Mouse (Mus musculus): Measurements from ENCODE around the gene Fnbp1. TPM values are rescaled to one million over a fixed set of nuclear protein-coding genes. Genes with fewer than 3 reads are reported as not detected.
"Not testable (repeated sequence)": the region's sequence is repeated elsewhere in the genome, so short reads cannot be mapped to it uniquely, and the experiment has no call there.

The Fnbp1 gene
- 18.3 and 21.0 TPM in 2 replicates for polyA plus RNA-seq (2014; fragmentation: Nextera tagmentation; extraction: Ambion mirVana)

- Histone ChIP-seq H3K4me3 (replicated peaks; ENCODE audit: low read depth, low read length) (peak within 1 kb of the TSS; percentile 78), H3K4me2 (ENCODE audit: low read length) (peak within 1 kb of the TSS; percentile 88), H3K4me1 (ENCODE audit: control insufficient read depth, insufficient read depth, low read length) (peaks cover 12% of the 10 kb centered on the region), H3K27ac (replicated peaks; ENCODE audit: low read depth, low read length) (peak within 1 kb of the TSS; percentile 86), H3K9ac (replicated peaks; ENCODE audit: low read length) (peak within 1 kb of the TSS; percentile 85), H3K9me3 (ENCODE audit: control insufficient read depth, low read length) (no peaks in the 10 kb centered on the region), H3K36me3 (ENCODE audit: control insufficient read depth, insufficient read depth, low read length) (peaks cover 13% of the 10 kb centered on the region), H3K27me3 (ENCODE audit: control insufficient read depth, insufficient read depth, low read length) (peaks cover 5% of the 10 kb centered on the region; the same call in 1 of the 2 replicates)
- DNase-seq (peak; percentile 92), ATAC-seq (ENCODE audit: low FRiP score, low TSS enrichment) (peak; percentile 91)
- WGBS: under 1% methylated on average over 59 of the region's 59 CpGs
These were observed at the start of gene Fnbp1 for GRCm38 (mm10) chr2:31141867-31142454. Gene Fnbp1 (minus strand): TSS chr2:31142008.

- no peak overlapping the region for H3K4me3 ChIP-seq (replicated peaks; ENCODE audit: low read depth, low read length)
- H3K27me3 ChIP-seq (ENCODE audit: control insufficient read depth, insufficient read depth, low read length): no peaks in the 10 kb centered on the region
- no peaks in the 10 kb centered on the region for H3K4me1 ChIP-seq (ENCODE audit: control insufficient read depth, insufficient read depth, low read length)
- no peak overlapping the region for H3K9ac ChIP-seq (replicated peaks; ENCODE audit: low read length)
- peaks cover 83% of the 10 kb centered on the region for H3K36me3 ChIP-seq (ENCODE audit: control insufficient read depth, insufficient read depth, low read length)
- ATAC-seq (ENCODE audit: low FRiP score, low TSS enrichment) (no peak), DNase-seq (no peak)
- H3K4me2 ChIP-seq (ENCODE audit: low read length): no peak overlapping the region
- WGBS: 97% methylated on average over 3 of the region's 3 CpGs
- no peak overlapping the region for H3K27ac ChIP-seq (replicated peaks; ENCODE audit: low read depth, low read length)
- H3K9me3 ChIP-seq (ENCODE audit: control insufficient read depth, low read length): no peaks in the 10 kb centered on the region
These were observed 47.8 kb upstream of the Fnbp1 start for GRCm38 (mm10) chr2:31189654-31190053.

DNA sequence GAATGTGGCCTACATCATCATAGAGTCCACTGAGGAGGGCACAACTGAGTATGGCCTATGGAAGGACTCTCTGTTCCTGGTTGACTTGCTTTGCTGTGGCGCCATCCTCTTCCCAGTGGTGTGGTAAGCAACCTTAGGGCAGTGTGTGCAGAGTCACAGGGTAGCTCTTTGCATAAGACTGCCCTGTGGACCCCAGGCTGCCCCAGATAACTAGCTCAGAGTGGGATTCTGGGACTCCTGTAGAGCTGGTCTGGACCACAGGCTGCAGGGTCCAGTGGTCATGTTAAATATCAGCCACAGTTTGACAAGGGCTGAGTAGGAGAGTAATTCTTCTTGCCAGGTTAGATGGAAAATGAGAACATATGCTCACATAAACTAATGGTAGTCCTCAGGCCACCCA, 46.9 kb upstream of the Fnbp1 start:
- 100% methylated on average over 1 of the region's 1 CpGs for WGBS
- Histone ChIP-seq H3K27ac (replicated peaks; ENCODE audit: low read depth, low read length) (no peak overlapping the region), H3K9me3 (ENCODE audit: control insufficient read depth, low read length) (no peaks in the 10 kb centered on the region), H3K27me3 (ENCODE audit: control insufficient read depth, insufficient read depth, low read length) (no peaks in the 10 kb centered on the region), H3K9ac (replicated peaks; ENCODE audit: low read length) (no peak overlapping the region), H3K4me1 (ENCODE audit: control insufficient read depth, insufficient read depth, low read length) (no peaks in the 10 kb centered on the region), H3K4me2 (ENCODE audit: low read length) (no peak overlapping the region), H3K36me3 (ENCODE audit: control insufficient read depth, insufficient read depth, low read length) (peaks cover 91% of the 10 kb centered on the region), H3K4me3 (replicated peaks; ENCODE audit: low read depth, low read length) (no peak overlapping the region)
- no peak for DNase-seq
- no peak for ATAC-seq (ENCODE audit: low FRiP score, low TSS enrichment)

- peaks cover 91% of the 10 kb centered on the region for H3K36me3 ChIP-seq (ENCODE audit: control insufficient read depth, insufficient read depth, low read length)
- no peaks in the 10 kb centered on the region for H3K27me3 ChIP-seq (ENCODE audit: control insufficient read depth, insufficient read depth, low read length)
- H3K4me3 ChIP-seq (replicated peaks; ENCODE audit: low read depth, low read length): no peak overlapping the region
- whole genome bisulfite sequencing: 97% methylated on average over 1 of the region's 1 CpGs
- no peaks in the 10 kb centered on the region for H3K9me3 ChIP-seq (ENCODE audit: control insufficient read depth, low read length)
- no peak for ATAC-seq (ENCODE audit: low FRiP score, low TSS enrichment)
- H3K27ac ChIP-seq (replicated peaks; ENCODE audit: low read depth, low read length): no peak overlapping the region
- no peak overlapping the region for H3K9ac ChIP-seq (replicated peaks; ENCODE audit: low read length)
- DNase-seq: no peak
- no peak overlapping the region for H3K4me2 ChIP-seq (ENCODE audit: low read length)
- H3K4me1 ChIP-seq (ENCODE audit: control insufficient read depth, insufficient read depth, low read length): no peaks in the 10 kb centered on the region
These were observed 42.0 kb upstream of the Fnbp1 start for GRCm38 (mm10) chr2:31183830-31184229.

- H3K27me3 ChIP-seq (ENCODE audit: control insufficient read depth, insufficient read depth, low read length): no peaks in the 10 kb centered on the region
- H3K9ac ChIP-seq (replicated peaks; ENCODE audit: low read length): no peak overlapping the region
- no peak overlapping the region for H3K27ac ChIP-seq (replicated peaks; ENCODE audit: low read depth, low read length)
- no peak overlapping the region for H3K4me2 ChIP-seq (ENCODE audit: low read length)
- H3K4me1 ChIP-seq (ENCODE audit: control insufficient read depth, insufficient read depth, low read length): no peaks in the 10 kb centered on the region
- WGBS: 95% methylated on average over 6 of the region's 6 CpGs
- H3K36me3 ChIP-seq (ENCODE audit: control insufficient read depth, insufficient read depth, low read length): peaks cover 93% of the 10 kb centered on the region
- no peak overlapping the region for H3K4me3 ChIP-seq (replicated peaks; ENCODE audit: low read depth, low read length)
- ATAC-seq (ENCODE audit: low FRiP score, low TSS enrichment): no peak
- no peak for DNase-seq
- no peaks in the 10 kb centered on the region for H3K9me3 ChIP-seq (ENCODE audit: control insufficient read depth, low read length)
These were observed 41.0 kb upstream of the Fnbp1 start for GRCm38 (mm10) chr2:31182786-31183330.

DNA sequence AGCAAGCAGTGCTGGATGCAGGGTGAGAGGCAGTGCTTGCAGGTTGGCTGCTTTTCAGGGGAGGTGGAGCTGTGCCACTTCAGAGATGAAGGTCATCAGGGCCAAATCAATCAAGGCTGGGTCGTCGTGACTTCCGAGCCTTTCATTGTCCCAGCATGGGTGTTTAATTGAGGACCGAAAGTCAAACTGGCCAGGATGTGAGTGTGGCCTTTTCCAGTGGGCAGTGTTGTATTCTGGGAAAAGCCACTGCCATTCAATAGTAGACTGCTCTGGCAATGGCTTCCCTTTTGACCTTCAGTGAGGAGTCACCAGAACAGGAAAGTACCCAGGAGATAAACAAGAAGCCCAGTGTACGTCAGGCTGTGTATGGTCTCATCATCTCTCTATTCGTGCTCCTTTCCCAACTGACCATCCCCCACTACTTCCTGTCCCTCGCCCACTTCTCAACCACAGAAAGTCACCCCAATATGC, 38.3 kb upstream of the Fnbp1 start:
- WGBS: 84% methylated on average over 7 of the region's 7 CpGs
- no peak for ATAC-seq (ENCODE audit: low FRiP score, low TSS enrichment)
- H3K36me3 ChIP-seq (ENCODE audit: control insufficient read depth, insufficient read depth, low read length): peaks cover 95% of the 10 kb centered on the region

DNA sequence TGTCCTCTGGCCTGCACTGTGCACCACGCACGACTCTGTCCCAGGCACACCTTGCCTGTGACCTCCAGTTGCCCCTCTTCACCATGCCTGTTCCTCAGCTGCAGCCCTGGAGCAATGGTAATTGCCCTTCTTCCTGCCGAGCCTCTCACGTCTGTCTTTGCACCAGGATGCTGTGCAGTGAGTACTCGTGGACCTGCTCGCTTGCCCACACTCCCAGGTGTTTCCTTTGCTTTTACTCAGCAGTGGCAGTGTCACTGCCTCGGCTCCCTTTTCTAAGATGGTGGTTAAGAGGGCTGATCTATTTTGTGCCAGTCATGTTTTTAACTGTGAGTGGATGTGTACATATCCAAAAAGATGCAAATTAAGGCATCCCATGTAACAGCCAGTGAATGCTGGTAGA, 37.7 kb upstream of the Fnbp1 start:
- no peaks in the 10 kb centered on the region for H3K9me3 ChIP-seq (ENCODE audit: control insufficient read depth, low read length)
- no peaks in the 10 kb centered on the region for H3K27me3 ChIP-seq (ENCODE audit: control insufficient read depth, insufficient read depth, low read length)
- 92% methylated on average over 7 of the region's 7 CpGs for WGBS
- no peak overlapping the region for H3K4me2 ChIP-seq (ENCODE audit: low read length)
- no peaks in the 10 kb centered on the region for H3K4me1 ChIP-seq (ENCODE audit: control insufficient read depth, insufficient read depth, low read length)
- ATAC-seq (ENCODE audit: low FRiP score, low TSS enrichment) (no peak), DNase-seq (no peak)
- peaks cover 94% of the 10 kb centered on the region for H3K36me3 ChIP-seq (ENCODE audit: control insufficient read depth, insufficient read depth, low read length)
- no peak overlapping the region for H3K4me3 ChIP-seq (replicated peaks; ENCODE audit: low read depth, low read length)
- no peak overlapping the region for H3K27ac ChIP-seq (replicated peaks; ENCODE audit: low read depth, low read length)
- no peak overlapping the region for H3K9ac ChIP-seq (replicated peaks; ENCODE audit: low read length)

More for the DNA sequence above, 38.3 kb upstream of the Fnbp1 start:
- no peak overlapping the region for H3K27ac ChIP-seq (replicated peaks; ENCODE audit: low read depth, low read length)
- H3K4me1 ChIP-seq (ENCODE audit: control insufficient read depth, insufficient read depth, low read length): no peaks in the 10 kb centered on the region
- H3K9ac ChIP-seq (replicated peaks; ENCODE audit: low read length): no peak overlapping the region
- no peak overlapping the region for H3K4me3 ChIP-seq (replicated peaks; ENCODE audit: low read depth, low read length)
- no peaks in the 10 kb centered on the region for H3K9me3 ChIP-seq (ENCODE audit: control insufficient read depth, low read length)
- no peaks in the 10 kb centered on the region for H3K27me3 ChIP-seq (ENCODE audit: control insufficient read depth, insufficient read depth, low read length)
- DNase-seq: no peak
- no peak overlapping the region for H3K4me2 ChIP-seq (ENCODE audit: low read length)

DNA sequence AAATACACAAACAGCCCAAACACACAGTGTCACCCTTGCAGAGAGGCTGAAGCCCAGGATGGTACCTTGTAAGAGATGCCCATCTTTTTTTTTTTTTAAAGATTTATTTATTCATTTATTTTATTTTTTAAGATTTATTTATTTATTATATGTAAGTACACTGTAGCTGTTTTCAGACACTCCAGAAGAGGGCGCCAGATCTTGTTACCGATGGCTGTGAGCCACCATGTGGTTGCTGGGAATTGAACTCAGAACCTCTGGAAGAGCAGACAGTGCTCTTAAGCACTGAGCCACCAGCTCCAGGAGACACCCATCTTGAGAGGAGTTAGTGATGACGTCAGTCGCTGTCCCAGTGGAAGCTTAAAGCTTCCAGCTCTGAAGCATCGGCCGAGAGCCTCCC, 36.8 kb upstream of the Fnbp1 start:
- peaks cover 94% of the 10 kb centered on the region for H3K36me3 ChIP-seq (ENCODE audit: control insufficient read depth, insufficient read depth, low read length)
- not testable (repeated sequence) for H3K4me1 ChIP-seq (ENCODE audit: control insufficient read depth, insufficient read depth, low read length); H3K4me2 ChIP-seq (ENCODE audit: low read length); ATAC-seq (ENCODE audit: low FRiP score, low TSS enrichment); DNase-seq; H3K4me3 ChIP-seq (replicated peaks; ENCODE audit: low read depth, low read length); H3K9ac ChIP-seq (replicated peaks; ENCODE audit: low read length); H3K27me3 ChIP-seq (ENCODE audit: control insufficient read depth, insufficient read depth, low read length); H3K9me3 ChIP-seq (ENCODE audit: control insufficient read depth, low read length); H3K27ac ChIP-seq (replicated peaks; ENCODE audit: low read depth, low read length)
- 87% methylated on average over 6 of the region's 6 CpGs for WGBS

DNA sequence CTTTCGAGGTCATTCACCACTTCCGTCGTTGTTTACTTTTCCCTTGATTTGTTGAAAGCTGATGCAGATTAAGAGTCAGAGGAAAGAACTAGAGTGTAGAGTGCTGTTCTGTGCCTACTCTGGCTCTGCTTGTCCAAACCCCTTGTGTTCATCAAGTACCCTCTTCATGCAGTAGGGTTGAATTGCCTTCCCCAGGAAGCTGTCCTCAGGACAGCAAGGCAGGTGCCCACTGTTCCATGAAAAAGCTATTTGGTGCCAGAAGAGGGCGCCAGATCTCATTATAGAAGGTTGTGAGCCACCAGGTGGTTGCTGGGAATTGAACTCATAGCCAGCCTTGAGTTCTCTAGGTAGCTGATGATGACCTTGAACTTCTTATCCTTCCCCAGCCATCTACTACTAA, 31.5 kb upstream of the Fnbp1 start:
- Histone ChIP-seq H3K4me3 (replicated peaks; ENCODE audit: low read depth, low read length) (no peak overlapping the region), H3K36me3 (ENCODE audit: control insufficient read depth, insufficient read depth, low read length) (peaks cover 97% of the 10 kb centered on the region), H3K9ac (replicated peaks; ENCODE audit: low read length) (no peak overlapping the region), H3K27ac (replicated peaks; ENCODE audit: low read depth, low read length) (no peak overlapping the region), H3K9me3 (ENCODE audit: control insufficient read depth, low read length) (no peaks in the 10 kb centered on the region), H3K4me2 (ENCODE audit: low read length) (no peak overlapping the region), H3K4me1 (ENCODE audit: control insufficient read depth, insufficient read depth, low read length) (no peaks in the 10 kb centered on the region), H3K27me3 (ENCODE audit: control insufficient read depth, insufficient read depth, low read length) (no peaks in the 10 kb centered on the region)
- DNase-seq (peak; percentile 13), ATAC-seq (ENCODE audit: low FRiP score, low TSS enrichment) (no peak)
- 88% methylated on average over 4 of the region's 4 CpGs for WGBS

Measured in midbrain, embryonic 14.5 days (tissue).